Mouse (Mus musculus) kidney, postnatal 25 days (tissue): ENCODE measurements around the gene Ticam1.
"Not testable (repeated sequence)": the region's sequence is repeated elsewhere in the genome, so short reads cannot be mapped to it uniquely, and the experiment has no call there.

ENCODE experiments used
- DNase-seq, 2 experiments: peaks; one replicate each; pipeline ENCODE4 v3.0.0; 2021; ENCODE audit warnings: mixed read lengths in 2 of 2

The Ticam1 gene

GRCm38 (mm10) chr17:56262645-56263094 lies 13.9 kb downstream of the Ticam1 start:
- DNase-seq, result no peak

GRCm38 (mm10) chr17:56261166-56261565 lies 15.4 kb downstream of the Ticam1 start:
- DNase-seq, result peak; percentile 38 to 75

GRCm38 (mm10) chr17:56259301-56260037 lies 17.1 kb downstream of the Ticam1 start:
- DNase-seq, result no peak

DNA sequence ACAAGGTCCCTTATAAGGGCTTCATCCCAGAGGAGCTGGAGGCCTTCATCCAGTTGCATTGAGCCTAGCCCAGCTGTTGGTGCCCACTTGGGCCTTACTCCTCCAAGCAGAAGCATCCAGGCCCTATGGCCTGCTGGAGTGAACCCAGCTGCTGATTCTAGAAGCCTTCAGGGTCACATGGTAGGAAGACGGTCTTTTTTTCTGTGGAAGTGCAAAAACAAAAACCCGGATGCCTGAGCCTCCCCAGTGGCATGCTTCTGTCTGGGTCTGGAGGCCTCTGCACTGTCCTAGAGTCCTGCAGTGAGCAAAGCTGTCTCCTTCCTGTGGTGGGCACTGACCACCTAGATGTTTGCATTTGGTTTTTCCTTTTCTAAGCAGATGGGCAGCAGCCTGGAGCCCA lies 17.8 kb downstream of the Ticam1 start:
- DNase-seq, result not testable (repeated sequence)

GRCm38 (mm10) chr17:56258269-56258668 lies 18.3 kb downstream of the Ticam1 start:
- not testable (repeated sequence) for DNase-seq

GRCm38 (mm10) chr17:56257181-56257894 lies 19.2 kb downstream of the Ticam1 start:
- peak; percentile 31 to 77 for DNase-seq

DNA sequence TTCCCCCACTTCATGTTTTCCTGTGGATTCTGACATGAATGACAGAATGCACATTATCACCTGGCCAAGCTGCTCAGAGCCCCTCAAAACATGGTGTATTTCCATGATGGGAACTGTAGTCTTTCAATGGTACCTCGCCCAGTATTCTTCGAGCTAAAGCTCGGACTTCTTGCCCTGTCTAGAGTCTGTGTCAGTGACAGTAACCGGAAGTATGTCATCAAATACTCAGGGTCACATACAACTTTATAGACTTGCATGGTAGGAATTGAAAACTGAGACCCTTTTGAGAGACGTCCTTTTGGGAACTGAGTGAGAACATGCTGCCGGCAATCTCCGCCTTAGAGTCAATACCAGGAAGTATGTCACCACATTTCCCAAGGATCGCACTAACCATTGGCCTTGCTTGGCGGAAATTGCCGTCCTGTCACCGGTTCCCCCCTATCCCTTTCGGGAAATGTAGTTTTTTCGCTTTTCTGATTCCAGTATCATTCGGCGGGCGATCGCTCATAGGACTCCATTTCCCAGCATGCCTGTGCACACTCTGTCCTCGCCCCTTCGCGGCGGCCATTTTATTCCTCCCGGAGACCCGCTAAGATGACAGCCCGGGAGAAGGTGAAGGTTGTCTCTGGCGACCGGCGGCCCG lies 20.2 kb downstream of the Ticam1 start, which contains the start of gene Fem1a:
Fem1a (plus strand) TSS at position 572 of the 643 bp plus-strand sequence.
- DNase-seq, result peak; percentile 93 to 97

- peak; percentile 99 for DNase-seq
These were observed 20.7 kb downstream of the Ticam1 start for GRCm38 (mm10) chr17:56255863-56256238.

DNA sequence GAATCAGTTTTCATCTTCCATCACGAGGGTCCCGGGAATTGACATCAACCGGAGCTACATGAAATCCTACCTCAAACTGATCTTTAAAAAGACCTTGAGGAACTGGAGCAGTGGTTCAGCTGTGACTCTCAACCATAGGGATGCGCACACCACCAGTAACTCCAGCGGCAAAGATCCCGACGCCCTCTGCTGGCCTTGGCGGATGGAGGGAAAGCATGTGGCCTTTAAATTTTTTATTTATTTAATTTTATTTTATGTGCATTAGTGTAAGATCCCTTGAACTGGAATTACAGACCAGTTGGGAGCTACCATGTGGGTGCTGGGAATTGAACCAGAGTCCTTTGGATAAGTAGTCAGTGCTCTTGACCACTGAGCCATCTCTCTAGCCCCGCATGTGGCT lies 21.2 kb downstream of the Ticam1 start:
- no peak for DNase-seq

DNA sequence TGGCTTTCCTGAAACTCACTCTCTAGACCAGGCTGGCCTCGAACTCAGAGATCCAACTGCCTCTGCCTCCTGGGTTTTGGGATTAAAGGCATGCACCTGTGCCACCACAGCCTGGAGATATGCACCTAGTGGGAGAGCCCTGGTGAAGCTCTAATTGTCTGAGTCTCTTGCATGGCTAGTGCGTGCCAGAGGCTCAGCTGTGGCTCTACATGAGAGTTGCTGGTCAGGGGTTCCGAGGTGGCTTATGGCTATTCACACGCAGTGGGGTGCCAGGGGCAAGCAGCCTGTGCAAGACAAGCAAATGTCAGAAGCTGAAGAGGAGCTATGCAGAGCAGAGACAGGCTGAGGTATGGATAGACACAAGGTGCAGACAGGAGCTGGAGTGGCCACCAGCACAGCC lies 21.9 kb downstream of the Ticam1 start:
- no peak for DNase-seq

GRCm38 (mm10) chr17:56251136-56251829 lies 25.3 kb downstream of the Ticam1 start:
- DNase-seq, result peak; percentile 72 to 87

DNA sequence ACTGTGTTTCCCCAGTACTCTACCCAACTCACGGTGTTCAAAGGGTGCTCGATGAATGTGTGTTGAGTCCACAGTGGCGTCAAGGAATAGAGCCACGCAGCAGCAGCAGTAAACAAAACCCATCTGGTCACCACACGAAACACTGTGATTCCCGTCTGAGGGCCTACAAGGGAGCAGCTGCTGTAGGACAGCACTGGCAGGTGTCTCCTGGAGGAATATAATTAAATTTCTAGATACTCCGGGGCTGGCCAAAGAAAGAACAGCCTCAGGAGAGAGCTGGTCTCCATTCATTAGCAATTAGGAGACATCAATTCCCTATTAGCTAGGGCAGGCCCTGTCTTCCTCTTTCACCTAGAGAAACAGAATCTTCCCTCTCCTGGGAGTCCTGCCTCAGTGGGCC lies 31.0 kb downstream of the Ticam1 start:
- DNase-seq, result no peak

GRCm38 (mm10) chr17:56241541-56242401 lies 34.8 kb downstream of the Ticam1 start:
- DNase-seq, result peak; percentile 93 to 97

DNA sequence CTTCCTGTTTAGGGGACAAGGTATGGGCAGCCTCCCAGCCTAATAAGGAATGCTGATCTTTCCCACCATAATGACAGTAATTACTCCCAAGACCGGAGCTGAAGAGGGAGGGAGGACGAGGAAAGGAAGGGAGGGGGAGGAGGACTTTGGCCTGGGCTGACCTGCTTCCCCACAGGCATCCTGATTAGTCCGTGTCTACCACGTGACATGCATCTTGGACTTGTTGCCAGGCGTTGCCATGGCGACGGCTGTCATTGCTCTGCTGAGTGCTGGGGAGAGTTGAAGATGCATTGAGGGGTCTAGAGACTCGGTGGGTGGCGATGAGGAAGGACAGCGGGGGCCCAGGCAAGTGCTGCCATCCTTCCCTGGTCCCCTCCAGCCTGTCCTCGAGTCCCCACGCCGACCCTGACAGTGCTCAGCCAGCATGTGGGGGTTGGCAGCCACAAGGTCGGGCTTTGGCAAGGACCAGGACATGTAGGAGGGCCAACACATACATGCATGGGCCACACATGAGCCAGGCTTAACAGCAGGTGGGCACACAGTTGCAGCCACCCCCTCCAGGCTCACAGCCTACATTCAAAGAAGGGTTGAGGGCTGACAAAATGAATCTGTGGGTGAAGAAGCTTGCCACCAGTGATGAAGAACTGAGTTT lies 42.6 kb downstream of the Ticam1 start:
- DNase-seq, result peak; percentile 68 to 88

DNA sequence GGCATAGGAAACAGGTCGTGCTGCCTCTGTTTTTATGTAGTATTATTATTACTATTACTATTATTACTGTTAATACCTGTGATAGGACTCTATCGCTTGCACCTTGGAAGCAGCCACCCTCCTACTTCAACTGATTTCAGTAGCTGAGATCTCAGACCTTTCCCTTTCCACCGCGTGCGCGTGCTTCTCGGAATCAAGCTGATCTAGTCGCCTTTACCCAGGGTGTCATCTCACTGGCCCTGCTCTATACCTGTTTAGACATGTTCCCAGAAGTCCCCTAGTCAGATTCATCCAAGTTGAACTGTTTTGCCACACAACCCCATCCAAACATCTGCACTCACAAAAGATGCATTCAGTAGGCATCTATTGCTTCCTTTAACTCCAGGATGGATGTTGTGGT lies 43.2 kb downstream of the Ticam1 start:
- DNase-seq, result no peak

DNA sequence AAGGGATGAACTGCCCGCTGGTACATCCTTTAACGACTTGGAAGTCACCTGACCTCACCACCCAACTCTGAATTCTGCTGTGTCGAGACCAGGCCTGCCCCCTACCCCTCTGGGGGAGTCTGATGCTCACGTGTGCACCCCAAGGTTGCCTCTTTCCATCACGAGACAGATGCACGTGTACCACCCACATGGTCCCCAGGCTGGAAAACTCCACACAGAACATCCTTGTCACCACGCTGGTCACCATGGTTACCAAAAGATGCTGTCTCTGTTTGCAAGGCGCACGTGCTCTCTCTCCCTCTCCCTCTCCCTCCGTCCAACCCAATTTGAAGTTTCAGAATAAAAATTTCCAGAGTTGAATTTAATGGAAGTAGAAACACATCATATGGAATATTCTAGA lies 46.6 kb downstream of the Ticam1 start:
- DNase-seq, result no peak

- DNase-seq, result no peak
These were observed 50.0 kb downstream of the Ticam1 start for GRCm38 (mm10) chr17:56226566-56226965.

DNA sequence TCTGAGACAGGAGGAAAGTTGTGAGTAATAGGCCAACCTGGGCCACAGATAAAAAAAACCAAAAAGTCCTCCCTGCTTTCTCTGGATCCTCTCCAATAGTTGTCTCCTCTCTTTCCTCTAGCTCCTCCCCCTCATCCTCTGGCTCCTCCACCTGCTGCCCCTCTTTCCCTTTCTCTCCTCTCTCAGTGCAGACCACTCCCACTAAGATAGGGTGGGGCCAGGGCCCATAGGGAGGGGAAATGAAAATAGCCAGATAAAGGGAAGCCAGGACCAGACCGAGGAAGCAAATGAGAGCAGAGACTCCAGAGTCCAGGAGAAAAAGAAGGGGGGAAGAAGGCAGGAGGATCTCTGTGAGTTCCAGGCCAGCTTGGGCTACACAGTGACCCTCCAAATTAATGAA lies 51.7 kb downstream of the Ticam1 start:
- DNase-seq, result no peak

GRCm38 (mm10) chr17:56219805-56220204 lies 56.8 kb downstream of the Ticam1 start:
- DNase-seq, result peak; percentile 68 to 75
